Mouse (Mus musculus) lung, postnatal 0 days (tissue): ENCODE measurements around the gene 1810062G17Rik.
A peak's percentile ranks its signal among the peaks of the same experiment; 100 is the strongest.

ENCODE experiments used
- CTCF ChIP-seq: IDR thresholded peaks from 2 replicates; pipeline ENCODE4 v1.5.1; 2016; ENCODE audit warnings: antibody characterized with exemption, mild to moderate bottlenecking
- EP300 ChIP-seq: IDR thresholded peaks from 2 replicates; pipeline ENCODE4 v1.6.1; 2016; ENCODE audit warnings: antibody characterized with exemption, mild to moderate bottlenecking, control low read depth

- TF ChIP-seq CTCF (peak; percentile 81), EP300 (no peak)
These were observed 33.3 kb upstream of the 1810062G17Rik start for GRCm38 (mm10) chr3:36442426-36442825.
